Mouse (Mus musculus): ENCODE measurements around the gene S100a6. TPM values are rescaled to one million over a fixed set of nuclear protein-coding genes. Genes with fewer than 3 reads are reported as not detected.

The S100a6 gene
- 115 and 148 TPM in 2 replicates for polyA plus RNA-seq (2014; fragmentation: Nextera tagmentation; extraction: Ambion mirVana)

GRCm38 (mm10) chr3:90612728-90613291 is at the start of gene S100a6:
TSS of gene S100a6 (plus strand) at chr3:90612882.
- Histone ChIP-seq H3K4me2 (replicated peaks; ENCODE audit: low read depth, low read length) (peak within 1 kb of the TSS; percentile 72), H3K9me3 (ENCODE audit: control insufficient read depth, low read length) (no peaks in the 10 kb centered on the region), H3K27ac (ENCODE audit: low read depth, low read length) (peak within 1 kb of the TSS; percentile 12; the same call in 1 of the 2 replicates), H3K36me3 (ENCODE audit: control insufficient read depth, insufficient read depth, low read length) (no peaks in the 10 kb centered on the region), H3K27me3 (ENCODE audit: control insufficient read depth, insufficient read depth, low read length) (no peaks in the 10 kb centered on the region), H3K4me1 (ENCODE audit: control insufficient read depth, insufficient read depth, low read length) (no peaks in the 10 kb centered on the region), H3K9ac (ENCODE audit: low read depth, low read length) (peak within 1 kb of the TSS; percentile 54), H3K4me3 (ENCODE audit: low read length) (peak within 1 kb of the TSS; percentile 40)
- peak; percentile 84 for ATAC-seq (ENCODE audit: low FRiP score, low TSS enrichment)
- WGBS = under 1% methylated on average over 23 of the region's 23 CpGs

- WGBS = 87% methylated on average over 5 of the region's 5 CpGs
- H3K27me3 ChIP-seq (ENCODE audit: control insufficient read depth, insufficient read depth, low read length) = no peaks in the 10 kb centered on the region
- H3K4me3 ChIP-seq (ENCODE audit: low read length) = no peak overlapping the region
- no peak overlapping the region for H3K4me2 ChIP-seq (replicated peaks; ENCODE audit: low read depth, low read length)
- no peak overlapping the region for H3K9ac ChIP-seq (ENCODE audit: low read depth, low read length)
- H3K27ac ChIP-seq (ENCODE audit: low read depth, low read length) = no peak overlapping the region
- no peak for ATAC-seq (ENCODE audit: low FRiP score, low TSS enrichment)
- no peaks in the 10 kb centered on the region for H3K36me3 ChIP-seq (ENCODE audit: control insufficient read depth, insufficient read depth, low read length)
- no peaks in the 10 kb centered on the region for H3K9me3 ChIP-seq (ENCODE audit: control insufficient read depth, low read length)
- no peaks in the 10 kb centered on the region for H3K4me1 ChIP-seq (ENCODE audit: control insufficient read depth, insufficient read depth, low read length)
Measured at GRCm38 (mm10) chr3:90574691-90575090, 38.0 kb upstream of the S100a6 start.

GRCm38 (mm10) chr3:90575320-90575719 is 37.4 kb upstream of the S100a6 start:
- Histone ChIP-seq H3K9me3 (ENCODE audit: control insufficient read depth, low read length) (no peaks in the 10 kb centered on the region), H3K36me3 (ENCODE audit: control insufficient read depth, insufficient read depth, low read length) (no peaks in the 10 kb centered on the region), H3K4me3 (ENCODE audit: low read length) (no peak overlapping the region), H3K27me3 (ENCODE audit: control insufficient read depth, insufficient read depth, low read length) (no peaks in the 10 kb centered on the region), H3K27ac (ENCODE audit: low read depth, low read length) (no peak overlapping the region), H3K4me1 (ENCODE audit: control insufficient read depth, insufficient read depth, low read length) (no peaks in the 10 kb centered on the region), H3K9ac (ENCODE audit: low read depth, low read length) (no peak overlapping the region), H3K4me2 (replicated peaks; ENCODE audit: low read depth, low read length) (no peak overlapping the region)
- WGBS = 76% methylated on average over 3 of the region's 3 CpGs
- no peak for ATAC-seq (ENCODE audit: low FRiP score, low TSS enrichment)

- H3K27ac ChIP-seq (ENCODE audit: low read depth, low read length) = no peak overlapping the region
- no peaks in the 10 kb centered on the region for H3K9me3 ChIP-seq (ENCODE audit: control insufficient read depth, low read length)
- ATAC-seq (ENCODE audit: low FRiP score, low TSS enrichment) = no peak
- H3K9ac ChIP-seq (ENCODE audit: low read depth, low read length) = no peak overlapping the region
- H3K4me2 ChIP-seq (replicated peaks; ENCODE audit: low read depth, low read length) = no peak overlapping the region
- no peaks in the 10 kb centered on the region for H3K4me1 ChIP-seq (ENCODE audit: control insufficient read depth, insufficient read depth, low read length)
- no peaks in the 10 kb centered on the region for H3K27me3 ChIP-seq (ENCODE audit: control insufficient read depth, insufficient read depth, low read length)
- WGBS = 66% methylated on average over 10 of the region's 10 CpGs
- no peaks in the 10 kb centered on the region for H3K36me3 ChIP-seq (ENCODE audit: control insufficient read depth, insufficient read depth, low read length)
- H3K4me3 ChIP-seq (ENCODE audit: low read length) = no peak overlapping the region
Measured at GRCm38 (mm10) chr3:90576351-90577001, 36.2 kb upstream of the S100a6 start.

GRCm38 (mm10) chr3:90579433-90579832 is 33.2 kb upstream of the S100a6 start:
- H3K4me3 ChIP-seq (ENCODE audit: low read length) = no peak overlapping the region
- H3K9ac ChIP-seq (ENCODE audit: low read depth, low read length) = no peak overlapping the region
- no peak for ATAC-seq (ENCODE audit: low FRiP score, low TSS enrichment)
- no peak overlapping the region for H3K27ac ChIP-seq (ENCODE audit: low read depth, low read length)
- H3K27me3 ChIP-seq (ENCODE audit: control insufficient read depth, insufficient read depth, low read length) = no peaks in the 10 kb centered on the region
- H3K9me3 ChIP-seq (ENCODE audit: control insufficient read depth, low read length) = no peaks in the 10 kb centered on the region
- H3K36me3 ChIP-seq (ENCODE audit: control insufficient read depth, insufficient read depth, low read length) = no peaks in the 10 kb centered on the region
- 41% methylated on average over 7 of the region's 7 CpGs for WGBS
- H3K4me2 ChIP-seq (replicated peaks; ENCODE audit: low read depth, low read length) = no peak overlapping the region
- H3K4me1 ChIP-seq (ENCODE audit: control insufficient read depth, insufficient read depth, low read length) = no peaks in the 10 kb centered on the region

- H3K9me3 ChIP-seq (ENCODE audit: control insufficient read depth, low read length) = no peaks in the 10 kb centered on the region
- ATAC-seq (ENCODE audit: low FRiP score, low TSS enrichment) = no peak
- H3K4me3 ChIP-seq (ENCODE audit: low read length) = no peak overlapping the region
- H3K27me3 ChIP-seq (ENCODE audit: control insufficient read depth, insufficient read depth, low read length) = no peaks in the 10 kb centered on the region
- no peaks in the 10 kb centered on the region for H3K4me1 ChIP-seq (ENCODE audit: control insufficient read depth, insufficient read depth, low read length)
- H3K4me2 ChIP-seq (replicated peaks; ENCODE audit: low read depth, low read length) = no peak overlapping the region
- no peaks in the 10 kb centered on the region for H3K36me3 ChIP-seq (ENCODE audit: control insufficient read depth, insufficient read depth, low read length)
- H3K9ac ChIP-seq (ENCODE audit: low read depth, low read length) = no peak overlapping the region
- 91% methylated on average over 5 of the region's 5 CpGs for WGBS
- no peak overlapping the region for H3K27ac ChIP-seq (ENCODE audit: low read depth, low read length)
Measured at GRCm38 (mm10) chr3:90581141-90581540, 31.5 kb upstream of the S100a6 start.

- Histone ChIP-seq H3K27me3 (ENCODE audit: control insufficient read depth, insufficient read depth, low read length) (no peaks in the 10 kb centered on the region), H3K4me2 (replicated peaks; ENCODE audit: low read depth, low read length) (no peak overlapping the region), H3K4me3 (ENCODE audit: low read length) (no peak overlapping the region), H3K36me3 (ENCODE audit: control insufficient read depth, insufficient read depth, low read length) (no peaks in the 10 kb centered on the region), H3K9ac (ENCODE audit: low read depth, low read length) (no peak overlapping the region), H3K9me3 (ENCODE audit: control insufficient read depth, low read length) (no peaks in the 10 kb centered on the region), H3K4me1 (ENCODE audit: control insufficient read depth, insufficient read depth, low read length) (no peaks in the 10 kb centered on the region), H3K27ac (ENCODE audit: low read depth, low read length) (no peak overlapping the region)
- WGBS = 89% methylated on average over 1 of the region's 1 CpGs
- ATAC-seq (ENCODE audit: low FRiP score, low TSS enrichment) = no peak
Measured at GRCm38 (mm10) chr3:90582156-90582555, 30.5 kb upstream of the S100a6 start.

- H3K9me3 ChIP-seq (ENCODE audit: control insufficient read depth, low read length) = no peaks in the 10 kb centered on the region
Measured at GRCm38 (mm10) chr3:90582556-90582955, 30.1 kb upstream of the S100a6 start.

GRCm38 (mm10) chr3:90583893-90584292 is 28.8 kb upstream of the S100a6 start:
- Histone ChIP-seq H3K27me3 (ENCODE audit: control insufficient read depth, insufficient read depth, low read length) (no peaks in the 10 kb centered on the region), H3K9ac (ENCODE audit: low read depth, low read length) (no peak overlapping the region), H3K36me3 (ENCODE audit: control insufficient read depth, insufficient read depth, low read length) (no peaks in the 10 kb centered on the region), H3K9me3 (ENCODE audit: control insufficient read depth, low read length) (no peaks in the 10 kb centered on the region), H3K4me2 (replicated peaks; ENCODE audit: low read depth, low read length) (no peak overlapping the region), H3K27ac (ENCODE audit: low read depth, low read length) (no peak overlapping the region), H3K4me3 (ENCODE audit: low read length) (no peak overlapping the region), H3K4me1 (ENCODE audit: control insufficient read depth, insufficient read depth, low read length) (no peaks in the 10 kb centered on the region)
- 54% methylated on average over 3 of the region's 3 CpGs for WGBS
- ATAC-seq (ENCODE audit: low FRiP score, low TSS enrichment) = no peak

More at GRCm38 (mm10) chr3:90582556-90582955, 30.1 kb upstream of the S100a6 start:
- H3K36me3 ChIP-seq (ENCODE audit: control insufficient read depth, insufficient read depth, low read length) = no peaks in the 10 kb centered on the region
- H3K27ac ChIP-seq (ENCODE audit: low read depth, low read length) = no peak overlapping the region
- H3K9ac ChIP-seq (ENCODE audit: low read depth, low read length) = no peak overlapping the region
- H3K4me3 ChIP-seq (ENCODE audit: low read length) = no peak overlapping the region
- 75% methylated on average over 4 of the region's 4 CpGs for WGBS
- no peak for ATAC-seq (ENCODE audit: low FRiP score, low TSS enrichment)
- no peaks in the 10 kb centered on the region for H3K27me3 ChIP-seq (ENCODE audit: control insufficient read depth, insufficient read depth, low read length)
- no peaks in the 10 kb centered on the region for H3K4me1 ChIP-seq (ENCODE audit: control insufficient read depth, insufficient read depth, low read length)
- no peak overlapping the region for H3K4me2 ChIP-seq (replicated peaks; ENCODE audit: low read depth, low read length)

All from kidney, embryonic 14.5 days (tissue).